Mouse (Mus musculus) kidney, postnatal 36 days (tissue): ENCODE measurements around the gene Ccdc13.

ENCODE experiments used
- DNase-seq, 2 experiments: peaks; one replicate each; pipeline ENCODE4 v3.0.0; 2021 to 2022; ENCODE audit warnings: mixed read lengths in 2 of 2

Gene Ccdc13

GRCm38 (mm10) chr9:121838829-121839621, at the start of gene Ccdc13:
Gene Ccdc13, minus strand, starts transcription at chr9:121839461.
- peak; percentile 65 to 84 for DNase-seq

GRCm38 (mm10) chr9:121882015-121882457, 42.8 kb upstream of the Ccdc13 start:
- peak; percentile 25 to 29 for DNase-seq

GRCm38 (mm10) chr9:121881301-121881700, 42.0 kb upstream of the Ccdc13 start:
- DNase-seq: peak in 1 of 2 experiments; percentile 33

GRCm38 (mm10) chr9:121880840-121881239, 41.6 kb upstream of the Ccdc13 start:
- DNase-seq: peak; percentile 75 to 87

- DNase-seq: peak; percentile 71 to 78
Measured at GRCm38 (mm10) chr9:121877052-121877740, 37.9 kb upstream of the Ccdc13 start.

GRCm38 (mm10) chr9:121873578-121873977, 34.3 kb upstream of the Ccdc13 start:
- no peak for DNase-seq

- DNase-seq: no peak
Measured at GRCm38 (mm10) chr9:121872062-121872683, 32.9 kb upstream of the Ccdc13 start.

GRCm38 (mm10) chr9:121869973-121870515, 30.8 kb upstream of the Ccdc13 start:
- DNase-seq: no peak

- DNase-seq: no peak
Measured at GRCm38 (mm10) chr9:121869432-121869831, 30.2 kb upstream of the Ccdc13 start.

GRCm38 (mm10) chr9:121868236-121868635, 29.0 kb upstream of the Ccdc13 start:
- no peak for DNase-seq

- DNase-seq: peak in 1 of 2 experiments; percentile 45
Measured at GRCm38 (mm10) chr9:121867632-121868031, 28.4 kb upstream of the Ccdc13 start.

- DNase-seq: no peak
Measured at GRCm38 (mm10) chr9:121865425-121866008, 26.3 kb upstream of the Ccdc13 start.

GRCm38 (mm10) chr9:121864837-121865236, 25.6 kb upstream of the Ccdc13 start:
- DNase-seq: no peak

GRCm38 (mm10) chr9:121860921-121861320, 21.7 kb upstream of the Ccdc13 start:
- no peak for DNase-seq

GRCm38 (mm10) chr9:121859345-121859744, 20.1 kb upstream of the Ccdc13 start:
- DNase-seq: no peak

- DNase-seq: no peak
Measured at GRCm38 (mm10) chr9:121858153-121858488, 18.9 kb upstream of the Ccdc13 start, which contains the start of gene Higd1a. Gene Higd1a, minus strand, starts transcription at chr9:121858362.

- DNase-seq: peak; percentile 98 to 99
Measured at GRCm38 (mm10) chr9:121857474-121858152, 18.4 kb upstream of the Ccdc13 start.

GRCm38 (mm10) chr9:121856649-121857416, 17.6 kb upstream of the Ccdc13 start:
- DNase-seq: peak; percentile 60 to 72

GRCm38 (mm10) chr9:121854246-121854645, 15.0 kb upstream of the Ccdc13 start:
- DNase-seq: no peak

- no peak for DNase-seq
Measured at GRCm38 (mm10) chr9:121847842-121848241, 8.6 kb upstream of the Ccdc13 start.

GRCm38 (mm10) chr9:121847138-121847537, 7.9 kb upstream of the Ccdc13 start:
- no peak for DNase-seq
